Mouse (Mus musculus) brain, adult 10 weeks (tissue): Measurements from ENCODE around the gene Scp2. TPM values are rescaled to one million over a fixed set of nuclear protein-coding genes. Genes with fewer than 3 reads are reported as not detected.

Experiments
- polyA plus RNA-seq: library from polyadenylated mRNA; stranded (reverse); fragments of 350-450 nt; fragmentation: Illumina TruSeq; extraction: RNeasy Lipid Tissue Mini Kit (QIAGEN cat#74804); gene quantifications from one replicate; pipeline ENCODE4 v1.2.3, GENCODE M21; 2015; ENCODE audit warnings: low read depth, low replicate concordance

Scp2 gene
- polyA plus RNA-seq = 244 TPM

GRCm38 (mm10) chr4:108144880-108145279 lies at the start of gene Scp2:
Gene Scp2 (minus strand): TSS chr4:108144998.

GRCm38 (mm10) chr4:108165152-108165895 lies 20.5 kb upstream of the Scp2 start, which contains the start of gene Echdc2:
Gene Echdc2 (plus strand): TSS chr4:108165437.

GRCm38 (mm10) chr4:108096345-108096744 lies 48.5 kb downstream of the Scp2 start, which contains the start of gene Podn:
Gene Podn (minus strand): TSS chr4:108096445.

Other genes with a start within 250 kb of the Scp2 start
- gene Cpt2, start 221.4 kb downstream of the Scp2 start, polyA plus RNA-seq = 7.5 TPM
- gene Slc1a7, start 176.7 kb downstream of the Scp2 start, polyA plus RNA-seq = not detected
- gene Podn, start 48.6 kb downstream of the Scp2 start, polyA plus RNA-seq = 3.0 TPM
- 28.3 TPM for gene Echdc2, start 20.4 kb upstream of the Scp2 start, polyA plus RNA-seq
- gene Zyg11a, start 73.0 kb upstream of the Scp2 start, polyA plus RNA-seq = not detected
- gene Zyg11b, start 156.1 kb upstream of the Scp2 start, polyA plus RNA-seq = 65.2 TPM
- 23.9 TPM for gene Coa7, start 183.1 kb upstream of the Scp2 start, polyA plus RNA-seq
- gene Shisal2a, start 238.4 kb upstream of the Scp2 start, polyA plus RNA-seq = not detected